Mouse (Mus musculus) forebrain, embryonic 15.5 days (tissue): ENCODE data around the gene Ugt1a2. TPM values are rescaled to one million over a fixed set of nuclear protein-coding genes. Genes with fewer than 3 reads are reported as not detected.

Experiments
- ATAC-seq: fragments of 200-750 bp; cut with Nextera tagmentation; replicated peaks from 2 replicates; pipeline ENCODE4 v1.8.0; 2017; ENCODE audit warnings: mild to moderate bottlenecking, moderate TSS enrichment, moderate library complexity
- H3K27ac ChIP-seq: fragments of 300-500 bp; sonication (generic); replicated peaks from 2 replicates; pipeline ENCODE4 v1.5.1; 2015; ENCODE audit warnings: mild to moderate bottlenecking, inconsistent platforms
- H3K27me3 ChIP-seq: fragments of 300-500 bp; sonication (generic); 2 replicates; pipeline ENCODE4 v1.6.1; 2015; ENCODE audit warnings: inconsistent platforms
- H3K36me3 ChIP-seq: fragments of 300-500 bp; sonication (generic); 2 replicates; pipeline ENCODE4 v1.6.1; 2015; ENCODE audit warnings: mild to moderate bottlenecking, inconsistent platforms
- H3K4me1 ChIP-seq: fragments of 300-500 bp; sonication (generic); 2 replicates; pipeline ENCODE4 v1.6.1; 2015; ENCODE audit warnings: inconsistent platforms
- H3K4me2 ChIP-seq: fragments of 300-500 bp; sonication (generic); replicated peaks from 2 replicates; pipeline ENCODE4 v1.6.1; 2015; ENCODE audit warnings: mild to moderate bottlenecking, inconsistent platforms
- H3K4me3 ChIP-seq: fragments of 300-500 bp; sonication (generic); 2 replicates; pipeline ENCODE4 v1.5.1; 2015; ENCODE audit warnings: mild to moderate bottlenecking, inconsistent platforms
- H3K9ac ChIP-seq: fragments of 300-500 bp; sonication (generic); replicated peaks from 2 replicates; pipeline ENCODE4 v1.6.1; 2015; ENCODE audit warnings: mild to moderate bottlenecking, inconsistent platforms
- H3K9me3 ChIP-seq: fragments of 300-500 bp; sonication (generic); 2 replicates; pipeline ENCODE4 v1.6.1; 2016; ENCODE audit warnings: inconsistent platforms
- WGBS: fragments of 180-500 bp; shearing (Covaris S2); methylation state at CpG from one replicate; pipeline ENCODE4 v1.1.7; 2015; ENCODE audit warnings: mixed read lengths; 5-methylcytosine and 5-hydroxymethylcytosine counted together
- polyA plus RNA-seq: library from polyadenylated mRNA; unstranded; fragments of >200 nt; fragmentation: Nextera tagmentation; extraction: Ambion mirVana; gene quantifications from 2 replicates; pipeline ENCODE4 v1.2.1, GENCODE M21; 2015

The Ugt1a2 gene
- polyA plus RNA-seq, 1 experiment from 2014 or later = not detected

DNA sequence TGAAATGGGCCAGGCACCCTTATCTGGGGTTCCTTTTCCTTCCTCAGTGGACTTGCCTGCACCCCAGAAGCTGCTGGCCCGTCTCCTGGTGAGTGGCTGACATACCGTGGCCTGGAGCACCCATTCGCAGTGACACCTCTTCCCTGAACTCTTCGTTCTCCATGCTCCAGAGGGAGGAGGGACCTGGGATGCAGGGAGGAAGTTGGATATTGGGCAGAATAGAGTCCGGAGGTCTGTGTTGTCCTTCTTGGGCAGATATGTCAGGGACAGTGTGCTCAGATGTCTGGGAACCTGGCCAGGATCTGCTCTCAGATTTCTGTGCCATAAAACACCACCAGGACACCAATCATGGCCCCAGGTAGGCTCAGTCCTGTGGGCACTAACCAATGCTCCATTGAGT is 39.7 kb downstream of the Ugt1a2 start:
- no peak overlapping the region for H3K9ac ChIP-seq
- peaks cover 90% of the 10 kb centered on the region for H3K9me3 ChIP-seq
- no peaks in the 10 kb centered on the region for H3K4me1 ChIP-seq
- H3K4me2 ChIP-seq = no peak overlapping the region
- 74% methylated on average over 5 of the region's 5 CpGs for WGBS
- no peak for ATAC-seq
- no peaks in the 10 kb centered on the region for H3K36me3 ChIP-seq
- H3K4me3 ChIP-seq = no peak overlapping the region
- no peak overlapping the region for H3K27ac ChIP-seq
- no peaks in the 10 kb centered on the region for H3K27me3 ChIP-seq

DNA sequence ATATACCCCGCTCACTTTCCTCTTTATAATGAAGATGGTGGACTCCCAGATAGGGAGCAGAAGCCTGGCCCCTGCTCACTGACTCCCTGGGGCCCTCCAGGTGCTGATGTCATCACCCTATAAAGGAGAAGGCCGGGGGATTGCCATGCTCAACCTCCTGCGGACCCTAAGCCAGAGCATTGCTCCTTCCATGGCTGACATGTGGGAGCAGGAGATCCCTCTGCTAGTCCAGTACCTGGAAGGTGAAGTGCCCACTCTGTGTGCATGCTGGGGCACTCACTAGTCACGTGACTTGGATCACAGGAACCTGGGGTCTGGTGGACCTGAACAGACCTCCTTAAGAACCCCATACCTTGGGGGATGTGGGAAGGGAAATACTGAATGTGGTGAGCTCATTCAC is 40.2 kb downstream of the Ugt1a2 start:
- no peaks in the 10 kb centered on the region for H3K4me1 ChIP-seq
- no peak overlapping the region for H3K9ac ChIP-seq
- H3K4me2 ChIP-seq = no peak overlapping the region
- no peak overlapping the region for H3K4me3 ChIP-seq
- H3K27ac ChIP-seq = no peak overlapping the region
- 72% methylated on average over 4 of the region's 4 CpGs for WGBS
- 0 out of 2 replicates have a peak, but pooled peaks have one; percentile 3 for ATAC-seq
- H3K9me3 ChIP-seq = peaks cover 89% of the 10 kb centered on the region
- no peaks in the 10 kb centered on the region for H3K27me3 ChIP-seq
- H3K36me3 ChIP-seq = no peaks in the 10 kb centered on the region

DNA sequence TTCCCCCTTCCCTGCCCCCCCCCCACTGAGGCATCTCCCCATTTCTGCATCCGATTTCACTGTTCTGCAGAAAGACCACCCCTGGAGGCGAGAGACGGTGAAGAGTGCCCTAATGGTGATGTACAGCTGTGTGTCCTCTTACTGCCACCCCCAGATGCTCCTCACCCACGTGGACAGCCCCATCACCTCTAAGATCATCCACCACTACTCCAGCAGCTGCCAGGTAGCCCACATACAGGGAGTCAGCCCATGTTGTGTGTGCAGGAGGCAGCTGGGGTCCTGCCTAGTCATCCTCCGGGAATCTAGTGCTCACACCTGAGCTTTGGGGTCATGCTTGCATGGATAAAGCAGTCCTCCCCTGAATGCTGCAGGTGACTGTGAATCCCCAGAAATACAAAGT is 43.5 kb downstream of the Ugt1a2 start:
- no peak overlapping the region for H3K9ac ChIP-seq
- no peak overlapping the region for H3K27ac ChIP-seq
- ATAC-seq = no peak
- H3K27me3 ChIP-seq = no peaks in the 10 kb centered on the region
- H3K36me3 ChIP-seq = no peaks in the 10 kb centered on the region
- 64% methylated on average over 5 of the region's 5 CpGs for WGBS
- no peak overlapping the region for H3K4me2 ChIP-seq
- peaks cover 85% of the 10 kb centered on the region for H3K9me3 ChIP-seq
- H3K4me3 ChIP-seq = no peak overlapping the region
- no peaks in the 10 kb centered on the region for H3K4me1 ChIP-seq

DNA sequence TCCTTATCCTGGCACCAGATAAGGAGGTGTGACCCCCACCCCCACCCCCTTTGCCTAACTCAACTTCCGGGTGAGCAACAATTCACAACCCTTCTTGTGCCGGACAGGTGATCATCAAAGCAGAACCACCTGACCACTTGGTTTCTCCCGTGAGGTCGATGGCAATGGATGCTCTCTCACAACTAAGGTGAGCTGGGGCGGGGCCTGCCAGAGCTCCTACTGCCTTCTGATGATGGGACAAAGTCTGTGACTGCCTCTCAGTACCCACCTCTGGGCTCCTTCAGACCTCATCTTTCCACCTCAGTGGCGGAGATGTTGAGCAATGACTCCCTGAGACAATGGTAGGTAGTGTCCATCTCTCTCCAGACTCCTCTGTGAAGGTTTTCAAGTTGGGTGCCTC is 45.5 kb downstream of the Ugt1a2 start:
- ATAC-seq = no peak
- WGBS = 82% methylated on average over 6 of the region's 6 CpGs
- H3K9ac ChIP-seq = no peak overlapping the region

DNA sequence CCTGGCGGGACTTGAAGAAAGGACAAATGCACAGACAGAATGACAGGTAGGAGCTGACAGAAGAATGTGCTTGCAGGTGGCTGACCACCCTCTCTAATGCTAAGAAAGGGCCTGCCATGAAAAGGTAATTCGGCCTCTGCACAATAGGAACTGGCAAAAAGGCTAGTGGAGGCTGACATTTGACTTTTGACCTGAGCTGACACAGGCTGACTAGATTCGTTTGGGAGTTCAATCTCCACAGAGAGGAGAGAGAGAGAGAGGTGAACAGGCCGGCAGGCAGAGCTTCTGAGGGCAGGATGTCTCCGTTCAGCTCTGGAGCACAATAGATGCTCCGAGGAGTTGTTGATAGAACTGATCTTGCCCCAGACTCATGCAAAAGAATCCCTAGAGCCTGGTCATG is 46.0 kb downstream of the Ugt1a2 start:
- Histone ChIP-seq H3K27ac (no peak overlapping the region), H3K36me3 (no peaks in the 10 kb centered on the region), H3K27me3 (no peaks in the 10 kb centered on the region), H3K4me3 (no peak overlapping the region), H3K4me1 (no peaks in the 10 kb centered on the region), H3K9ac (no peak overlapping the region), H3K4me2 (no peak overlapping the region), H3K9me3 (peaks cover 82% of the 10 kb centered on the region)
- ATAC-seq = no peak
- 42% methylated on average over 6 of the region's 6 CpGs for WGBS

More for the DNA sequence above, 45.5 kb downstream of the Ugt1a2 start:
- H3K27ac ChIP-seq = no peak overlapping the region
- H3K9me3 ChIP-seq = peaks cover 85% of the 10 kb centered on the region
- H3K4me3 ChIP-seq = no peak overlapping the region
- H3K36me3 ChIP-seq = no peaks in the 10 kb centered on the region
- H3K4me1 ChIP-seq = no peaks in the 10 kb centered on the region
- no peaks in the 10 kb centered on the region for H3K27me3 ChIP-seq
- H3K4me2 ChIP-seq = no peak overlapping the region

DNA sequence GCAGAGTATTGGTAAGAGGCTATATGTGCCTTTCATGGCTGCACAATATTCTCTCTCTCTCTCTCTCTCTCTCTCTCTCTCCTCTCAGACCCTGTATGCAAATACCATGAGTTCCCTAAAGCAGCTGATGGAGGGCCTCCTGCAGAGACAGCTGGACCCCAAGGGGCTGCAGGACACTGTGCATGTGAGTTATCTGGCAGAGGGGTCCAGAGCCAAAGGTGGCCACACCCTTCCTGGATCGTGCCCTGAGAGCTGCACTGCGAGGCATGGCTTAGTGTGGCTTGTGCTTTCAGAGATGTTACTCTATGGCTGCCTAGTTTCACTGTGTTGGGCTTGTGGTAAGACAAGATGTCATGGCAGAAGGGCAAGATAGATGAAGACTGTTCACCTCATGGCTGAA is 47.3 kb downstream of the Ugt1a2 start:
- H3K27me3 ChIP-seq = no peaks in the 10 kb centered on the region
- WGBS = 58% methylated on average over 2 of the region's 2 CpGs
- peaks cover 78% of the 10 kb centered on the region for H3K9me3 ChIP-seq
- no peak overlapping the region for H3K9ac ChIP-seq
- H3K4me2 ChIP-seq = no peak overlapping the region
- H3K27ac ChIP-seq = no peak overlapping the region
- no peak for ATAC-seq
- no peak overlapping the region for H3K4me3 ChIP-seq
- H3K36me3 ChIP-seq = no peaks in the 10 kb centered on the region
- no peaks in the 10 kb centered on the region for H3K4me1 ChIP-seq

DNA sequence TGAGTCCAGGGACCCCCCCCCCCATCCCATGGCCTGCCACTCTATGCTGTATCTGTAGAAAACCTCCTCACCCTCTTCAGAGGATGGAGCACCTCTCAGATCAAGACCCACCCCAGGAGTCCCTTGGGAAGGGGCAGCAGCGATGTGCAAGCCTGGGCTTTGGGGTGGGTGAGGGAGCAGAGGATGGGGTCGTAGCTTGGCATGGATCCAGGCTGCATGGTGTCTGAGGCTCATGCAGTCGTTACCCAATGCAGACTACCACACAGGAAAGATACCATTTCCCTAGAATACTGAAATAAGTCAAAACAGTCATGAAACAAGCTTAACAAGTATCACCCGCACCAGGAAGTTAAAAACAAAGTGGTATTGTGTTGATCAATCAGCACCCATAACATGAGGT is 48.3 kb downstream of the Ugt1a2 start:
- H3K9ac ChIP-seq = no peak overlapping the region
- no peaks in the 10 kb centered on the region for H3K4me1 ChIP-seq
- no peak for ATAC-seq
- peaks cover 74% of the 10 kb centered on the region for H3K9me3 ChIP-seq
- H3K27ac ChIP-seq = no peak overlapping the region
- WGBS = 71% methylated on average over 4 of the region's 4 CpGs
- H3K4me2 ChIP-seq = no peak overlapping the region
- H3K36me3 ChIP-seq = no peaks in the 10 kb centered on the region
- H3K4me3 ChIP-seq = no peak overlapping the region
- H3K27me3 ChIP-seq = no peaks in the 10 kb centered on the region

DNA sequence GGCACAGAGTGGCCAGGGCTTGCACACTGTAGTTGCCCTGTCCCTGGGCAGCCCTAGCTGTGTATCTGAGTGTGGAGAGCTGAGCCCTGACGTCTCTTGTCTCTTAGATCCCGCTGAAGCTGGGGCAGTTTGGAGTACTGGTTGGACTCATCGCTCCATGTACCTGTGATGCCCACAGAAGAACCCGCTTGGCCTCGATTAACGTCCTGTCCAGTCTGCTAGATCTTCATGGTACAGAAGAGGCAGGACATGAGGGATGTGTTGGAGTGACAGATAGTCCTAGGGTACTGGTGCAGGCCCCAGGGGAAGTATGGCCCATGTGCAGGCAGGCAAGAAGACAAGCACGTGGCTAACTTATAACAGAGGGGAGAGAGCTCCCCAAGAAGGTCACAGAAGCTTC is 49.2 kb downstream of the Ugt1a2 start:
- WGBS = 78% methylated on average over 7 of the region's 7 CpGs
- no peak for ATAC-seq

DNA sequence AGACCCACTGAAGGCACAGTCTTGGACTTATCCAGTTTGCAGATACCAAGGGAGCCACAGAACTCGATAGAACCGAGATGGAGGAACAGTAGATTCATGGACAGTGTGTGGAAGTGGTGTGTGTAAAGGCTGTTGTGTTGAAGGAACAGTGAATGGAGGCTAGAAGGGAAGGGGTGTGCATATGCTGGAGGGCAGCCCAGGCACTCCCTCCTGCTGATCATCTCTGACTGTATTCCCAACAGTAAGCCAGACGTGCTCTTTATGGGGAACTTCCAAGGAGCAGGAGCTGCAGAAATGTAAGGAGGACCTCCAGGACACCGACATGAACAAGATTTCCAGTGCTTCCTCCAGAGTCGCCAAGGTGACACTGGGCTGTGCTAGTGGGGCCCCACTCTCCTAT is 49.6 kb downstream of the Ugt1a2 start:
- H3K4me3 ChIP-seq = no peak overlapping the region
- 83% methylated on average over 5 of the region's 5 CpGs for WGBS
- no peak overlapping the region for H3K27ac ChIP-seq
- no peak overlapping the region for H3K9ac ChIP-seq
- ATAC-seq = no peak
- no peaks in the 10 kb centered on the region for H3K36me3 ChIP-seq
- H3K4me2 ChIP-seq = no peak overlapping the region
- H3K4me1 ChIP-seq = no peaks in the 10 kb centered on the region
- peaks cover 73% of the 10 kb centered on the region for H3K9me3 ChIP-seq
- H3K27me3 ChIP-seq = no peaks in the 10 kb centered on the region

More for the DNA sequence above, 49.2 kb downstream of the Ugt1a2 start:
- Histone ChIP-seq H3K27me3 (no peaks in the 10 kb centered on the region), H3K4me1 (no peaks in the 10 kb centered on the region), H3K27ac (no peak overlapping the region), H3K9ac (no peak overlapping the region), H3K4me2 (no peak overlapping the region), H3K4me3 (no peak overlapping the region), H3K36me3 (no peaks in the 10 kb centered on the region), H3K9me3 (peaks cover 73% of the 10 kb centered on the region)

DNA sequence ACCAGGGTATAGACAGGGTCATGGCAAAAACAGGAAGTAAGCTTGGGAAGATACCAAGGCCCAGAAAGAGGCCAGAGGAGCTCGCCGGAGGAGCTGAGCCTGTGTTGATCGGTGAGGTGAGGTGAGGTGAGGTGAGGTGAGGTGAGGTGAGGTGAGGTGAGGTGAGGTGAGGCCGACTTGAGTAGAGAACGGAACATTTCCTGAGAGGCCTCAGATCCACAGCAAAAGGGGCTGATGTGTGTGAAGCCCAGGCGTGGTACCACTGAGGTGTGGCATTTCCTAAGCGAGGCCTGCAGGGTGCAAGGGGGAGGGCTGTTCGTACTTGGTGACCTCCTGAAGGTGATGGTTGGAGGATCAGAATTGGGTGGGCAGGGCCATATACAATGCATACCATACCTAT is 52.7 kb downstream of the Ugt1a2 start:
- Histone ChIP-seq H3K36me3 (no peaks in the 10 kb centered on the region), H3K9me3 (peaks cover 67% of the 10 kb centered on the region), H3K4me1 (no peaks in the 10 kb centered on the region), H3K4me3 (no peak overlapping the region), H3K9ac (no peak overlapping the region), H3K4me2 (no peak overlapping the region), H3K27me3 (no peaks in the 10 kb centered on the region), H3K27ac (no peak overlapping the region)
- 78% methylated on average over 8 of the region's 8 CpGs for WGBS
- no peak for ATAC-seq

DNA sequence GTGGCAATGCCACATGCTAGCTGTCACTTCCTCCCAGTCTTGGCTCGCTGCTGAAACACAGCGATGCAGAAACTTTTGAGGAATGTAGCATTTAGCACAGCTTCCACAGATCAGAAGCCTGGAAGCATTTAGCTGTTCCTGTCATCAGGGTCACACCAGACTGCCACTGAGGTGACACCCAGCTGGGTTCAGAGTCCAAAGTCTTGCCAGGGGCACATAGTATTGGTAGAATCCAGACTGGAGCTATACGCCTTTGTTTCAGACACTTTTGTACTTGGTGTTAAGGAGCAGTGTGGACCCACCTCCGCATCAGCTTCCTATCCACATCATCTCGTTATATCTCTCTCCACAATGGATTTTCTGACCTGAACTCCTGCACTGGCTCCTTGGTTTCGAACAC is 53.1 kb downstream of the Ugt1a2 start:
- H3K4me3 ChIP-seq = no peak overlapping the region
- no peaks in the 10 kb centered on the region for H3K4me1 ChIP-seq
- no peaks in the 10 kb centered on the region for H3K36me3 ChIP-seq
- ATAC-seq = no peak
- no peak overlapping the region for H3K9ac ChIP-seq
- no peaks in the 10 kb centered on the region for H3K27me3 ChIP-seq
- no peak overlapping the region for H3K27ac ChIP-seq
- H3K4me2 ChIP-seq = no peak overlapping the region
- 71% methylated on average over 6 of the region's 6 CpGs for WGBS
- peaks cover 65% of the 10 kb centered on the region for H3K9me3 ChIP-seq

DNA sequence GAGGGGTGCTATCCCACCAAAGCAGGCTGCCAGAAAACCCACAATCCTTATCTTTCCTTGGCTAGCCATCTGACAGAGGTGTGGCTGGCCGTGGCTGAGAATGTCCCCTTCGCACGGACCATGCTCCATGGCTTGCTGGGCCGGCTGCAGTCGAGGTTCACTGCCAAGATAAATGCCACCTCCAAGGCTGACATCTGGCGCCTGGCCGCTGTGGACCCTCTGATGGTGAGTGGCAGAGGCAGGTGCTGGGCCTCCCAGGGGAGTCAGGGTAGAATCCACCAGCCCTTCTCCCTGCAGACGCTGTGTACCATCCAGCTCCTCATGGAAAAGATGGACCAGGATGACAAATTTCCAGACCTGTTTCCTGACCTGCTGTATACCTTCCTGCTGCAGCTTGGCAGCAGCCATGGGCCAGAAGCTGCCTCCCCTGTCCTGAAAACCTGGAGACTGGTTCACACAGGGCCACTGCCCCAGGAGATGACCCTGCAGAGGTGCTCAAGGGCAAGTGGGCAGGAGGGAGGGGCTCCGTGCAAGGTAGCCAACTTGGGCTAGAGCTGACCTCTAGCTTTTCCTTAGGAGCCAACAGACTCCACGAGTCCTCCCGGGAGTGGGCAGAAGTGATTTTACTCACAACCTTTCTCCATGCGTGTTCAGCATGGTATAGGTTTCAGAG is 54.5 kb downstream of the Ugt1a2 start:
- Histone ChIP-seq H3K27me3 (no peaks in the 10 kb centered on the region), H3K4me3 (no peak overlapping the region), H3K4me2 (no peak overlapping the region), H3K9ac (no peak overlapping the region), H3K36me3 (0 out of 2 replicates have a peak, but pooled peaks cover 4% of the 10 kb centered on the region), H3K4me1 (no peaks in the 10 kb centered on the region), H3K27ac (no peak overlapping the region), H3K9me3 (peaks cover 53% of the 10 kb centered on the region)
- no peak for ATAC-seq
- WGBS = 90% methylated on average over 12 of the region's 12 CpGs

DNA sequence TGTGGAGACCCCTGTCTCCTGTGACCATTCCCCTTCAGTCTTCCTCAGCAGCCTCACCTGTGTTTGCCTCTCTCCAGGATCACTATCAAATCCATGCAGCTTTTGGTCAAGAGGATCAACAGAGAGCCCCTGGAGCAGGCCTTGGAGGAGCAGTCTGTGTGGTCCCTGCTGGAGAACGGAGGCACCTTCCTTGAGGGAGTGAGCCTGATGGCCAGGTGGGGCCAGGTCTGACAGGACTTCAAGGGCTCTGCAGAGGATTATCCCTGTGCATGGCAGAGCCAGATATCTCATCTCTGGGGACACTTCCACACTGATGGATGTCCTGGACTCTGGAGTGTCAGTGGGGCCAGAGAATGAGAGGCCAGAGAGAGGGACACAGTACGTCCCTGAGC is 55.1 kb downstream of the Ugt1a2 start:
- ATAC-seq = no peak
- H3K27me3 ChIP-seq = no peaks in the 10 kb centered on the region
- no peak overlapping the region for H3K4me2 ChIP-seq
- H3K9me3 ChIP-seq = peaks cover 48% of the 10 kb centered on the region
- 61% methylated on average over 2 of the region's 2 CpGs for WGBS
- H3K4me1 ChIP-seq = no peaks in the 10 kb centered on the region
- H3K27ac ChIP-seq = no peak overlapping the region
- H3K36me3 ChIP-seq = peaks cover 8% of the 10 kb centered on the region; the same call in 1 of the 2 replicates
- H3K9ac ChIP-seq = no peak overlapping the region
- no peak overlapping the region for H3K4me3 ChIP-seq
